Mouse (Mus musculus): Measurements from ENCODE around the gene Lce1a1.

Gene Lce1a1

DNA sequence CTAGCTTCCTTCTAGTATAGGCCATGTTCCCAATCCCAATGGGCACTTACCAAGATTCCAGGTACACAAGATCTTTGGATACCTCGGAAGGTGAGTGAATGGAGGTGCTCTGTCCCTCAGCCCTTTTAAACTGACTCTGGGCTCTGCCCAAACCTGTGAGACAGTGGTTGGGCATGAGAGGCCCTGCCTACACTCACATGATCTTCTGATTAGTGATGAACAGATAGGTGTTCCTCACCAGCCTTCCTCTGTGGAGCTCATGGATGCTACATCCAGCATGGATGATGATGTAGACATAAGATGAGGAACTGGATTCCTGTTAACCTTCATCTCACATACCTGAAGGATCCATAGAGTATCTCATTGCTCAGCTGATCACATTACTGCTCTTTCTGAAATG lies at the start of gene Lce1a1:
TSS of gene Lce1a1 (minus strand) at position 101 of the 400 bp plus-strand sequence.
- no peak for DNase-seq

DNA sequence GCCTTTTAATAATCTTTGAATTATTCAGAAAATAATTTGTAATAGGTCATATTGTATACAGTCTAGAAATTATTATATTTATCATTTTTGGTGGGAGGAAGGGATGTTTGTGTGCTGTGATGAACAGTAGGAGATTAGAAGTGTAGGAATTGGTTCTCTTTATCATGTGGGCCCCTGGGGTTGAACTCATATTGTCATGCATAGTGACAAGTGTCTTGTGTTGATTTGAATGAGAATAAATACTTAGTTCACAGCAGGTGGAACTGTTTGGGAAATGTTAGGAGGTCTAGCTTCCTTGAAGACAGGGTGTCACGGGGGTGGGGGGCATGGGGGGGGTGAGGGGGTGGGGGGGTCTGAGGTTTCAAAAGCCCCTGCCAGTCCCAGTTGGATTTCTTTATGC lies 46.5 kb upstream of the Lce1a1 start:
- DNase-seq = no peak

GRCm38 (mm10) chr3:92691688-92692087 lies 43.6 kb upstream of the Lce1a1 start:
- no peak for DNase-seq

GRCm38 (mm10) chr3:92689154-92689553 lies 41.0 kb upstream of the Lce1a1 start:
- peak in 1 of 2 experiments; percentile 1 for DNase-seq

GRCm38 (mm10) chr3:92687110-92687509 lies 39.0 kb upstream of the Lce1a1 start, which contains the start of gene Lce1d:
Gene Lce1d, minus strand, starts transcription at chr3:92687210.
- DNase-seq = no peak

- no peak for DNase-seq
Measured at GRCm38 (mm10) chr3:92678947-92679346, 30.8 kb upstream of the Lce1a1 start, which contains the start of gene Lce1c. Gene Lce1c, plus strand, starts transcription at chr3:92679247.

GRCm38 (mm10) chr3:92670215-92670614 lies 22.1 kb upstream of the Lce1a1 start, which contains the start of gene Lce1a2:
Gene Lce1a2, minus strand, starts transcription at chr3:92670315.
- DNase-seq = no peak

GRCm38 (mm10) chr3:92656826-92657225 lies 8.7 kb upstream of the Lce1a1 start, which contains the start of gene Lce1b:
Gene Lce1b, minus strand, starts transcription at chr3:92656926.
- DNase-seq = no peak

DNA sequence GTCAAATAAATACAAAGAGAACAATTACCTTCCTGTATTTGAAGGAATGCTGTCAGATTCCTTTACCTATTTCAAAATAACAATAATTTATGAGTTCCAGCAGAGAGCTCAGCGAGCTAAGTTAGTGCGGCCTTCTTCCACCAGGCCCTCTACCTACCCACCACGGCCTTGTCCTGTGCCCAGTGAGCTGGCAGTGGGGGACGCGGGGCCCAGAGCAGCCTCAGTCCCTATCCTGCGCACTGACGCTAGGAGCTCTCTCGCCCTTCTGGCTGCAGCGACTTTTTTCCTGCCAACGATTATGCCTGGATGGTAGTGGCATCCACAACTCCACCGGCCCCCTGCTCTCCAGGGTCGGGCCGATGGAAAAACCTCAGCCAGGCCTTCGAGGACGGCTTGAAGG lies 8.3 kb downstream of the Lce1a1 start:
- DNase-seq = no peak

- DNase-seq = peak in 1 of 2 experiments; percentile 7
Measured at GRCm38 (mm10) chr3:92638653-92638991, 9.5 kb downstream of the Lce1a1 start.

GRCm38 (mm10) chr3:92637745-92638652 lies 10.1 kb downstream of the Lce1a1 start:
- DNase-seq = peak; percentile 55 to 75

DNA sequence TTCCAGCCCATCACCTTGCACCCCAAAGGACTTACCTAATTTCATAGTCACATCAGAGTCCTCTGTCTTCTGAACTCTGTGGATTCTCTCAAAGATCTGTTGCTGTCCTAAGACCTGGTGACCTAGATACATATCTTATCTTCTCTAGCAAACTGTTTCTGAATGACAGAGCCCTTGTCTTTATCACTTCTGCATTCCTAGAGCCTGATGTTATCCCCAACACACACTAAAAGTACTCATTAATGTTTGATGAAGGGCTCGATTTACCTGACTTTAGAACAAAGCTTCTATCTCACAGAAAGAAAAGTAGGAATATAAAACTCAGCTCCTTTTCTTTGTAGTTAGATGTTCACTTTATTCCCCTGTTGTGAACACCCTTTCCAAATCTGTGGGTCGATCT lies 26.5 kb downstream of the Lce1a1 start, which contains the start of gene Lce6a:
TSS of gene Lce6a (minus strand) at position 101 of the 400 bp plus-strand sequence.
- DNase-seq = no peak

GRCm38 (mm10) chr3:92609804-92610203 lies 38.3 kb downstream of the Lce1a1 start:
- no peak for DNase-seq

- no peak for DNase-seq
Measured at GRCm38 (mm10) chr3:92607392-92607791, 40.7 kb downstream of the Lce1a1 start, which contains the start of gene 2210017I01Rik. Gene 2210017I01Rik, minus strand, starts transcription at chr3:92607492.

DNA sequence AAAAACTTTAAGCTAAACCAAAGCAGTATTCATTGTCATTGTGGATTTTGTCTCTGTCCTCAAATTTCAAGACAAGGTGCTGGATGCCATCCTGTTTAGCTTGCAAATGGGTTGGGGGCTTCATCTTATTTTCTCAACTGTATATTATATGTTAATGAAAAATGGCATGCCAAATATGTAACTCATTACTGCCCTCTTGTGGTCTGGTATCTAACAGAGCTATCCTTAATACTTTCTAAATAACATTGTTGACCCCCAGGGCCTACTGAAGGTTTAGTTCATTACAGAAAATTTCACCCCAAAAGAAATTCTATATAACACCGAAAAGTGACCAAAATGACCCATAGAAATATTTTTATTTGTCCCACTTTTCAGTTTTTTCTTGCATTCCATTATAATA lies 45.9 kb downstream of the Lce1a1 start:
- no peak for DNase-seq

- DNase-seq = peak in 1 of 2 experiments; percentile 22
Measured at GRCm38 (mm10) chr3:92600456-92600855, 47.7 kb downstream of the Lce1a1 start.

DNA sequence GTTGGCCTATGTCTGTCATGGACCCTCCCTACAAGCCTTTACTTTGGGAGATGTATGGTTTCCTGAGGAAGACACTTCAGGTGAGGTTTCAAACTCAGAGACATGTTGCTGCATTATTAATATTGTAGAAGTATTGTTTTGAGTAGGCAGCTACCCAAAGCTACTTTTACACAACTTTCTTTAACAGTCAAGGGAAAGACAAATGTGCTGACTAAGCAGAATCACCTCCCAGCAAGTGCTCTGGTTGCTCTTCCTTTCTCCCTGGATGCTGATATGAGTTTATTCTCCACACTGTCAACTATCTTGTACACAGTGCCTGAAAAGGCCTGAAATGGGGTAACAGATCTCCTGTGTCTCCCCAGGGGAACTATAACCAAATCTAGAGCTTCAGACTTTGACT lies 48.1 kb downstream of the Lce1a1 start:
- DNase-seq = no peak

DNA sequence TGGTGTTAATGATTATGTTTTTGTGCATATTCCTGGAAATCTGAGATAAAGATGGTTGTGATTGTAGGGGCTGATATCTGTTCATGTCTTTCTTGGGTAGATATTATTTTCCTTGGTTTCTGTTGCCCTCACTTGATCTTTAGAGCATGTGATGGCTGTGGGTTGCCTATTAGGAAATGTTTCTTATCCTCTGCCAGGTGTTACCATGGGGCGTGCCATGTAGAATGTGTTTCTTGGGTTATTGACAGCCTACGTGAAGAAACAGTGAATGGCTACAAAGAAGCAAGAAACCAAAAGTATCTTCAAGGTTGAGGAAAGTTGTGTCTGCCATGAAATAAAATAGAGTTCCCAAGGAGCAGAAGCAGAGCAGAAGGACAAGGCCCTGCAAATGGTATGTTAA lies 49.7 kb downstream of the Lce1a1 start:
- no peak for DNase-seq

All from kidney, adult 8-10 months (tissue).